Mouse (Mus musculus) G1E (cell line): ENCODE measurements around the gene Ckap4.

Experiments
- CTCF ChIP-seq: IDR thresholded peaks from 2 replicates; pipeline ENCODE4 v1.5.1; 2012; ENCODE audit warnings: low read depth, low read length, inconsistent platforms, mixed read lengths
- GATA1 ChIP-seq: IDR thresholded peaks from 2 replicates; pipeline ENCODE4 v1.6.1; 2012; ENCODE audit warnings: borderline replicate concordance, low read length, inconsistent platforms, mixed read lengths
- GATA2 ChIP-seq: IDR thresholded peaks from 2 replicates; pipeline ENCODE4 v1.6.1; 2012; ENCODE audit warnings: low read depth, low read length, inconsistent platforms, borderline replicate concordance
- POLR2AphosphoS5 ChIP-seq: IDR thresholded peaks from 2 replicates; pipeline ENCODE4 v1.6.1; 2012; ENCODE audit warnings: low read depth, low read length, inconsistent platforms; ENCODE audit not compliant: insufficient replicate concordance
- TAL1 ChIP-seq: conservative IDR thresholded peaks from 2 replicates; pipeline ENCODE4 v1.6.1; 2012; ENCODE audit warnings: low read depth, low read length, inconsistent platforms, mixed read lengths

GRCm38 (mm10) chr10:84477613-84478076 is 56.2 kb downstream of the Ckap4 start:
- no peak for TF ChIP-seq TAL1
- TF ChIP-seq CTCF: no peak
- TF ChIP-seq GATA1: no peak
- TF ChIP-seq POLR2AphosphoS5: no peak
- TF ChIP-seq GATA2: no peak
